Mouse (Mus musculus) thymus, postnatal 0 days (tissue): Measurements from ENCODE around the gene Lrrc4. TPM values are rescaled to one million over a fixed set of nuclear protein-coding genes. Genes with fewer than 3 reads are reported as not detected.

Source experiments
- DNase-seq: peaks from one replicate; pipeline ENCODE4 v3.0.0-alpha.2; 2015; ENCODE audit warnings: low spot score
- polyA plus RNA-seq: library from polyadenylated mRNA; unstranded; fragments of >200 nt; fragmentation: Nextera tagmentation; extraction: Ambion mirVana; gene quantifications from 2 replicates; pipeline ENCODE4 v1.2.1, GENCODE M21; 2015

The Lrrc4 gene
- polyA plus RNA-seq, 1 experiment from 2014 or later, result 0.16 TPM

DNA sequence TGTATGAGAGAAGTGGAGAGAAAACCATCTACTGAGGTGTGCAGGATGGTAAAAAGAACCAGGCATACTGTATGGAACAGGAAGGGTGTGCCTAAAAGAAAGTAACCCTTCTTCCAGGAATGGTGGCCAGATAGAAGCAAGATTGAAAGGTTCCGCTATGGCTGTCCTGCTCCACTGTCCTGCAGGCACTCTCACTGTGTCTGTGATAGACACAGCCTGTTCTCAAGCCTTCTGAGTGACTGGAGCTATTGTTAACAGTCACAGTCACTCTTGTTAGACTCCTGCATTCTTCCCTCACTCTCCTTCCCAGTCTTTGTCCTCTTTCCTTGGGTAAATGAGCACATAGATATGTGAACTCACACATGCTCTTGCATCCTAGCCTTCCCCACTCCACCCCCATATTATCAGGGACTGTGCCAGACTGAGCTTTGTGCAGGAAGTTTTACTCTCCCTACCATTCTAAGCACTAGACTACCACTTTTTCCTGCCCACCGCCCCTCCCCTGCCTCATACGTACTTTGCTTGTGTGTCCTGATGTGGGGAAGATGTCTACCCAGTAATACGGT, 48.4 kb downstream of the Lrrc4 start:
- DNase-seq, result no peak

DNA sequence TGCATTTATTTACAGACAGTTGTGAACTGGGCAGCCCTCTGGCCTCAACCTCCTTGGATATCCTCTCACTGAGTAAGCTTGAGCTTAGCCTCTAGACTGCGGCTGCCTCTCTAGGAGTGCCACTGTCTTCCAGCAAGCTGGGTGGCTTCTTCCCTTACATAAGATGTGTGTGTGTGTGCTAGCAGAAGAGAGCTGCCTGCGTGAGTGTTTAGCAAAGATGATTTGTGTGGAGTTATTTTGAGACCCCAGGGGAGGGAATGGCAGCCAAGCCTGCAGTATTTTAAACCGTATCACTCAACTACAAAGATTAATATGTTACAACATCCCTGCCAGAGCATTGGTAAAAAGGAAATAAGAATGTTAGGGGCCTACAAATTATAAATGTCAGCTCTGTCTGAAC, 49.9 kb downstream of the Lrrc4 start:
- no peak for DNase-seq

DNA sequence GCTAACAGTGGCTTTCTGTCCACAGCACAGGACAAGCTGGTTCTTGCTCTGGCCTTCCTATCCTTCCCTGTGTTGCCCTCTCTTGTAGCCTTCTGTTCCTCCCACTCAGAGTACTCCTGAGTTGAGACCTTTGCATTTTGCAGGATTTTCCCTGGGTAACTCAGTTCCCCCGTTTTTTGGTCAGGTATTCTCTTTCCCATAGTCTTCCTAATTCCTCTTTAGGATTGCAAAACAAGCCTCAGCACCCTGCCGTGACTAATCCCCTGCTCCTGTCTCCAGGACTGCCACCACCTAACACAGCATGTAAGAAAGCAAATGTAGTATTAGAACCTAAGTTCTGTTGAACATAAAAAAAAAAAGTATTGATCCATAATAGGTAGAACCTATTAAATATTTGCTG, 60.2 kb downstream of the Lrrc4 start:
- no peak for DNase-seq

DNA sequence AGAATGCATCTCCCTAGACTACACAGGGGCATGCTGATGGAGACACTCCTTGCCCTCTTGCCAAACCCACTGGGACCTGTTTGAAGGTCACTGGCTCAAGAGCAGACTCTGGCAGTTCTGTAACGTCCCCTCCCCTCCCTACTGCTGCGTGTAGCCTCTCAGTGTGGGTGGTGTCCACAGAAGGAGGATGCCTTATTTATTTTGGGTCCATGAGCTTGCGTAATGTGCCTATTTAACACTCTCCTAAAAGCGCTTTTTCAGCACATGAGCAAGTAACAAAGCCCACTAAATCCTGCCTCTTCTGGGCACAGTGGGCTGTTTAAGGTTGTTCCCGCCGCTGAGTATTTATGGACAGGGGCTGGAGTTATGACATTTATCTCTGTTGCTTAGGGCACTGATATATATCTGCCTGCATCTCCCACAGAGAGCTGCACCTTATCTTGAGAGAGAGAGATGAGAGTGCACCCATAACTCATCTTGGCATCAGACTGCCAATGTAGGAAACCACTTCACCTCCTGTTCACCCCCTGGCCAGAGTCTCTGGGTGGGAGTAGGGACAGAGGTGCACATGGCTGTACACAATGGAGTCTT, 63.6 kb downstream of the Lrrc4 start:
- no peak for DNase-seq

DNA sequence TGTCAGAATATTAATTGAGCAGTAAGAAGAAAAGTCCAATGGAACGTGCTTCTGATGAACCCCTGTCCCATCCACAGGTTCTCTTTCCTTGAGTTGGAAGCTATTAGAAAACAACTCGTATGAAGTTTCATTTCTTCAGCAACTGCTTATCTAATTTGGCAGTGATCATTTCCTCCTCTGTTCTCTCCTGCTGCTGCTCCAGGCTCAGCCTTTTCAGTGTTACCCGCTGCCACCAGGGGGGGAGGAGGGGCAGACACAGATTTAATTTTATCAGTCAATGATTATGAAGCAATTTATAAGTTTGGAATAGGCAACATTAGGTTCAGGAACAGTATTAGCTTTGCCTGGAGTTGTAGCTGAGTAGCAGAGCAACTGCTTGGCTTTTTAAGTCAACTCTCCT, 64.9 kb downstream of the Lrrc4 start:
- no peak for DNase-seq

DNA sequence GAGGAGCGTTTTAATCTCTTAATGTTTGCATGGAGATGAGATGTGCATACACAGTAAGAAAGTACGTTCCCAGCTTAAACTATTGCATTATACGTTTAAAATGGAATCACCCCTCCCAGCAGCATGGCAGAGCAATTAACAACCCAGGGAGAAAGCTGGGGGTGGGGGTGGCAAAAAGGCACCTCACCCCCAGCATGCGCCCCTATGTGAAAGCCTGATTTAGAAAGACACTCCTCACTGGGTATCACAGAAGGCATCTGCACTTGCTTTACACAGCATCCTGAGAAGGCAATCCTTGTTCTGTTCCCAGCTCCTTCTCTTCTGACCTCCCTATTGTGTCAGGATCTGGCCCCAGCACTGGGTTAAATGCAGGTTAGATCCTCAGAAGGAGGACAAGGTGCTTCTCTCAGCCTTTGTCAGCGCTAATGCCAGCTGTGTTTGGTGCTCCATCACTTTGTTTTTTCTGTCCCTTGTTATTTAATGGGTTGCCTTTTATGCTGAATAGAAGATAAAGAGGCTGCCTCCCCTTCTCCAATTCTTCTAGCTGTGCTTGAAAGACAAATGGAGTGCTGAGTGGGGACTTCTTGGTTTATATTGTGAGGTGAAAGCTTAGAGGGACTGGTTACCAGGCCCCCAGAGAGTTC, 69.3 kb downstream of the Lrrc4 start:
- no peak for DNase-seq

- DNase-seq, result no peak
Observed at GRCm38 (mm10) chr6:28761728-28762127, 69.8 kb downstream of the Lrrc4 start.

GRCm38 (mm10) chr6:28758293-28758692, 73.3 kb downstream of the Lrrc4 start:
- DNase-seq, result no peak

GRCm38 (mm10) chr6:28756306-28757018, 75.1 kb downstream of the Lrrc4 start:
- DNase-seq, result no peak

- DNase-seq, result no peak
Observed at GRCm38 (mm10) chr6:28754127-28754898, 77.2 kb downstream of the Lrrc4 start.

DNA sequence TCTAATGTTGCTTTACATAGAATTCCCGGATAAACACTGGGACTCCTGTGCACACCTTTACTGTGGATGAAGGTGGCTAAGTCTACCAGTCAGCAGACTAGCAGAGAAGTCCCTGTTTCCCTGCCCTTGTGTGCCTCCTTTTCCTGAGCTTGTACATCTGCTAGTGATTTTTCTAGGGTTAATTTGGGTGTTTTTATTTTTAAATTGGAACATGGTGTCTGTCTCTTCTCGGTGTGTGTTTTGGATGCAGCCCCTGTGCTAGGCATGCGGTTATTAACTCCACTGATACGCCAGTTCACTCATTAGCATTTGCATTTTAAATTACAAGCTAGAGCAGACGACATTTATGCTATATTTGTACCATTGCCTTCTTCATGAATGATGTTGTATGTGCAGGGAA, 77.9 kb downstream of the Lrrc4 start:
- DNase-seq, result no peak

DNA sequence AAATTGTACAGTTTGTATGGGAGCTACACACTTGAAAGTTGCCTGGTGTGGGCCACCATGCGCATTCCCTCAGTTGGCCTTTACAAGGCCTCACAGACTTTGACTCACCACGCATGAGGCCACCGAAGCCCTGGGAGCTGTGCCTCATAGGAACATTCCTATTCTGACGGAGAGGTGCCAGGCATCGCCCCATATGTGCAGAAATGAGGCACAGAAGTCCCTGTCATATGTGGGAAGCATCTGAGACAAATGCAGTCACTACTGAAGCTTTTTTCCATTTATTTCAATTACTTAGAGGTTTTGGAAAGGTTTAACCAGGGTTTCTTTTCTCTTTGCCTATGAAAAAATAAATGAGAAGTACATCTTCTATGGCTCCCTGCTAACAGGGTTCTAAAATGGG, 78.3 kb downstream of the Lrrc4 start:
- DNase-seq, result no peak

- DNase-seq, result no peak
Observed at GRCm38 (mm10) chr6:28751186-28751585, 80.4 kb downstream of the Lrrc4 start.

GRCm38 (mm10) chr6:28749224-28749623, 82.3 kb downstream of the Lrrc4 start:
- DNase-seq, result no peak

DNA sequence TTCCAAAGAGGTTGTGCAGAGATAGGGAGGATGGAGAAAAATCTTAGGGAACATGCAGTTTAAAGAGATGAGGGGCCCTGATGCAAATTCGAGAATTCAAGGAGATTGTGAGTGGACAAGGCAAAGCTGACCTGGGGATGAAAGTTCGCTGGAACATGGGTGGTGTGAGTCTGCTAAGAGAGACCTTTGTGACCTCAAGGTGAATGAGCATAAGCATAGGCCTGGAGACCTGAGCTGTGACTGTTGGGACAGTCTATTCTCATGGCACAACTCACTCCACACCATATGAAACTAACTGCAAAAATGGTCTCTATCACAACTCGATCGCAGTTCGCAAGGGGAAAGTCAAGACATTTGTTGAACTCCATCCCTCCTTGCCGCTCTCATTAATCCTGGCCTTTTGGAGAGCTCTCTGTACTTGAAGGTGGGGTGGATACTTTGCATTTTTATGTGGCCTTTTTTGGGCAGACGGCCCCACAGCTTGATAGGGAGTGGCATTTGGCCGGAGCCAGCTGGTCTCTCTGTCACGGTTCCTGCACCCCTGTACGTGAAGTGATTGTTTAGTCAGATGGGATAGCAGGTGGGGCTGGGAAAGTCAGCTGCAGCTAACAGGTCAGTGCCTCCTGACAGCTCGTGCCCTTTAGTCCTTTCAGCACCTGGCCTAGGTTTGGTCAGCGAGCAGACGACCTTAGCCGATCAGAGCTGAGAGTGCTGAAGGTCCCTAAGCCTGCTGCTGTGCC, 83.4 kb downstream of the Lrrc4 start:
- no peak for DNase-seq

DNA sequence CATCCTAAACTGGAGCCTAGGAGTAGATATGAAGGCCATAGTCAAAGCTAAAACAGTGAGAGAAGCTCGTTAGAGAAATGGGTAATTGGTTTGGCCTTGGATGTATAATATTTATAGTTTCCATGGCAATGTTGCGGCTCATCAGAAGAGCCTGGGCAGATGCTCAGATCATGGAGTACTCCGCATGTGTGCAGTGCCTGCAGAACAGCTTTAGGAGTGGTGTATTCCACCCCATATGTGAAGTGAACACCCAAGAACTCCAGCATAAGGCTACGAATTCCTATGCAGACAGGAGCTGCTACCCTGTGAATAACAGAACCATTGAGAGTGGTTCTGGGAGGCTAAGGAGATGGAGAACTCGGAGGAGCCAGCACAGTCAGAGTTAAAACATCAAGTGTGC, 84.5 kb downstream of the Lrrc4 start:
- DNase-seq, result no peak

DNA sequence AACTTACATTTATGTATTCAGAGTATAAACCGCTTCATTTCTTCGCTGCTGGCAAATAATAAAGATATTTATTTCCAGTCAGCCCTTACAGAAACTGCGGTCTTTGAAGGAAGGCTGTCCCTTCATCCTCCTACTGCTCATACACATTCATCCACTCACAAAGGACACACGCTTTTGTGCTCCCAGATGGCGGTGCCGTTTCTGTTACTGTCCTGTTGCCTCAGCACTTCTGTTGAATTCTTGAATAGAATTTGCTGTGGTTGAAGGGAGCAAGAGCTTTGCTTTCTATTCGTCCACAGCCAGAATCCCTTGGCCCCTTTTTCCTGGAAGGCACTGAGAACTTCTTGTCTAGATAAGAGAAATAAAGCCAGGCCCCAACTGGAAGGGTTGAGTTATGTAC, 85.7 kb downstream of the Lrrc4 start:
- DNase-seq, result no peak

DNA sequence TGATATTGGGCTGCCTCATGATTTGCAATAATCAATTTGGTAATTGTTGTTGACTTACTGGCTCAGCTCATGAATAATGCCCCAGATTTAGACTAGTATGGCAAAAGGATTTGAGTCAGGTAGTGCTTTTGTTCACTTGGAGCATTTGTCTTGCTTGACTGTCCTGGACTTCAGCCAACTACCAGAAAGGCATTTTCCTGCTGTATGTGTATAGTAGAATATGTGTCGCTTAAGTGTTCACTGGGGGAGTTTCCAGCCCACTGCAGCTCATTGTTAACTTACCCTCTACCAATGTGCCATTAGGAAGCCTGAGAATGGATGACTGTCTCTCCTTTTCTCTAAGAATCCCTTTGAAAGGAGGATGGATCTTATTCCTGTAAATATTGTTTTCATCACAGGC, 88.0 kb downstream of the Lrrc4 start:
- no peak for DNase-seq

DNA sequence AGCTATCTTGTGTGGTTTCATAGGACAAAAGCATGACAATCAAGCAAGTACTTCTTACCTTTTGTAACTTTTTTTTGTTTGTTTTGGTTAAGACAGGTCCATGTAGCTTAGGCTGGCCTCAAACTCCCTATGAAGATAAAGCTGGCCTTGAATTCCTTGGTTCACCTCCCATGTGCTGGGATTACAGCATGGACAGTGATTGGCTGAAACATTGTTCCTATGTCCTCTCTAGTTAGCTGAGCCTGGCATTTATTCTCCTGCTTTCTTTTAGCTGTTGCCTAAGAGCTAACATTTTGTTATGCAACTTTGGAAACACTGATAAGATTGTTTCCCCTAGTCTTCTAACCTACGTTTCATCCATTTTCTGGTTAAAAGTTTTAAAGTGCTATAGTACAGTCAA, 93.9 kb downstream of the Lrrc4 start:
- no peak for DNase-seq

DNA sequence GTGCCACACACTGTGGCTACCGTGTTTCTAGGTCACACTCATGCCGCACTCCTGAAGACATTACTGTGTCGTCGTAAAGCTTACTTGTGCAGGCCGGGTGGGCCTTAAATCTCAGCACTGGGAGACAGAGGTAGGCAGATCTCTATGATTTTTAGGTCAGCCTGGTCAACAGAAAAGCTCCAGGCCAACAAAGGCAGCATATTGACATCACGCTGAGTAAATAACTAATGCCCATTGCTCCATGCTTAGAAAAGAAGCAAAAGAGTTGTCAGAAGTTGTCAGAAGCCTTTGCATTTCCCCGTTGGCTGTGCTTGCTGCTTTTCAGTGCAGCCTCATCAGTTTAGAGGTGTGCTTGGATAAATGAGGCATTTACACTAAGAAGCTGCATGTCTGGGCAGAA, 94.9 kb downstream of the Lrrc4 start:
- DNase-seq, result no peak

GRCm38 (mm10) chr6:28735116-28735515, 96.4 kb downstream of the Lrrc4 start:
- no peak for DNase-seq
